Mouse (Mus musculus): ENCODE measurements around the gene Fam50b. TPM values are rescaled to one million over a fixed set of nuclear protein-coding genes. Genes with fewer than 3 reads are reported as not detected.

The Fam50b gene
- total RNA-seq, 4 experiments from 2014 or later: not detected

Other genes starting within 250 kb of the Fam50b start
- 1 to 10 TPM; 3.9 to 6.9 (median 5.4) TPM for gene Pxdc1, start 81.4 kb upstream of the Fam50b start, total RNA-seq (2022)
- gene Prpf4b, start 140.5 kb downstream of the Fam50b start, total RNA-seq (2022): 100 to 1,000 TPM in 1 of 4 experiments, 10 to 100 TPM in 3; 76.6 to 118 (median 85.6) TPM
- gene Fam217a, start 189.5 kb downstream of the Fam50b start, total RNA-seq (2022): 1 to 10 TPM; 1.3 to 2.6 (median 1.7) TPM
- gene 4933417A18Rik, start 189.6 kb downstream of the Fam50b start, total RNA-seq (2022): not detected
- 1 to 10 TPM; 1.6 to 4.7 (median 2.5) TPM for gene Eci3, start 229.0 kb downstream of the Fam50b start, total RNA-seq (2022)

Data from adrenal gland, adult 8-10 months (tissue).